Mouse (Mus musculus): ENCODE data around the gene Prr22. TPM values are rescaled to one million over a fixed set of nuclear protein-coding genes. Genes with fewer than 3 reads are reported as not detected.

The Prr22 gene
- polyA plus RNA-seq, 1 experiment from 2014 or later: 0.66 TPM

DNA sequence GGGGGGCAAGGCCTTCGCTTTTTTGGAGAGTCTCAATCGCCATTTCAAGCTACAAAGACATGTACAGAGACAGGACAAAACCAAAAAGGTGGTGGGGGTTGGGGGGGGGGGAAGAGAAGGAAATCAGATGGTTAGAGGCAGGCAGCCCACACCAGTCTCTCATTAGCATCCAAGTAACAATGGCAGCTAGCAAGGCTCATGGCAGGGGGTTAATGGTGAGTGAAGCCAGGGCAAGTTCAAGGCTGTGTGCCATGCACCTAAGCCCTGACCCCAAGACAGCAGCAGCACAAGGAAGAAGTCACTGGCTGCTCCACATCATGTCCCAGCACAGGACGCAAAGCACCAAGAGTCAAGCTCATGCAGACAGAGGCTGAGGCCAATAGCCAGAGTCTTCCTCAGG, 29.2 kb downstream of the Prr22 start:
- Histone ChIP-seq H3K36me3 (replicated peaks; ENCODE audit: control insufficient read depth, insufficient read depth, low read depth, low read length) (no peaks in the 10 kb centered on the region), H3K9me3 (replicated peaks; ENCODE audit: control insufficient read depth, low read length) (no peaks in the 10 kb centered on the region), H3K9ac (replicated peaks; ENCODE audit: low read length) (no peak overlapping the region), H3K4me1 (ENCODE audit: control insufficient read depth, insufficient read depth, low read length) (no peaks in the 10 kb centered on the region), H3K4me3 (ENCODE audit: low read depth, low read length) (no peak overlapping the region), H3K4me2 (ENCODE audit: low read depth, low read length) (no peak overlapping the region), H3K27ac (replicated peaks; ENCODE audit: low read depth, low read length) (no peak overlapping the region), H3K27me3 (ENCODE audit: control insufficient read depth, insufficient read depth, low read length) (no peaks in the 10 kb centered on the region)
- ATAC-seq (replicated peaks; ENCODE audit: insufficient number of reproducible peaks, low FRiP score, low TSS enrichment, low read depth) (no peak), DNase-seq (ENCODE audit: low spot score) (no peak)
- 83% methylated on average over 3 of the region's 3 CpGs for WGBS

DNA sequence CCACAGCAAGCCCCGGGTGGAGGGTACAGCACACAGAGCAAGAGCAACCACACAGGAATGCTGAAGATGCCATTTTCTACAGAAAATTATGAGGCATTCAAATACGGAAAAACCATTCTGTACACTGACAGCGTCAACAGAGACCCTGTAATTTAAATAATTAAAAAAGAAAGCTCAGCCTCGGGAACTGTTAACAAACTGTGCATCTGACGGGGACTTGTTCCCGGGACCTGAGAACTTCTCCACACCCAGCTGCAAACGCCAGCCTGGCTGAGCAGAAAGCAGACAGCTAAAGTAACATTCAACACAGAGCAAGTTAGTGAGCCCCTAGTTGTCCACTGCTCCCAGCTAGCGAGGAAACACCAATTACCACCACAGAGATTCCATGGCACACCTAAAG, 32.0 kb downstream of the Prr22 start:
- no peak overlapping the region for H3K4me2 ChIP-seq (ENCODE audit: low read depth, low read length)
- no peaks in the 10 kb centered on the region for H3K27me3 ChIP-seq (ENCODE audit: control insufficient read depth, insufficient read depth, low read length)

DNA sequence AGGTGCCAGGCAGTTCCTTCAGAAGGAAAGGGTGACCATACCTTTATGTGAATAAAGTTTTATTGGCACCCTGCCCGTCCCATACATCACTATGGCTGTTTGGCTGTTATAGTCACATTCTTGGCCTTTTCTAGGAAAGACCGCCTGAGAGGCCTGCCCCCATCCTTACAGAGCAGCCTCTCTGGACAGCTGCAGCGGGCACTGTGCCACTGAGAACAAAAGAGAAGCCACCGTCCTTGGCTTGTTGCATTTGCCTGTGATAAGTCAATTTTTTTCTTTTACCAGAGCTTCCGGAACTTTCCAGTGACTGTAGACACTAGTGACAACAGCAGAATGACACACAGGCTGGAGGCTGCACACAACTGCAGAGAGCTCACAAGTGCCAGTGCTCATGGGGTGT, 34.9 kb downstream of the Prr22 start:
- WGBS: 80% methylated on average over 5 of the region's 5 CpGs
- no peak overlapping the region for H3K27ac ChIP-seq (replicated peaks; ENCODE audit: low read depth, low read length)
- no peaks in the 10 kb centered on the region for H3K36me3 ChIP-seq (replicated peaks; ENCODE audit: control insufficient read depth, insufficient read depth, low read depth, low read length)
- no peaks in the 10 kb centered on the region for H3K27me3 ChIP-seq (ENCODE audit: control insufficient read depth, insufficient read depth, low read length)
- no peaks in the 10 kb centered on the region; the same call in 1 of the 2 replicates for H3K4me1 ChIP-seq (ENCODE audit: control insufficient read depth, insufficient read depth, low read length)
- H3K4me3 ChIP-seq (ENCODE audit: low read depth, low read length): no peak overlapping the region
- no peak overlapping the region for H3K4me2 ChIP-seq (ENCODE audit: low read depth, low read length)
- no peak for ATAC-seq (replicated peaks; ENCODE audit: insufficient number of reproducible peaks, low FRiP score, low TSS enrichment, low read depth)
- no peak for DNase-seq (ENCODE audit: low spot score)
- no peak overlapping the region for H3K9ac ChIP-seq (replicated peaks; ENCODE audit: low read length)
- H3K9me3 ChIP-seq (replicated peaks; ENCODE audit: control insufficient read depth, low read length): no peaks in the 10 kb centered on the region

More for the DNA sequence above, 32.0 kb downstream of the Prr22 start:
- no peaks in the 10 kb centered on the region for H3K9me3 ChIP-seq (replicated peaks; ENCODE audit: control insufficient read depth, low read length)
- no peak for ATAC-seq (replicated peaks; ENCODE audit: insufficient number of reproducible peaks, low FRiP score, low TSS enrichment, low read depth)
- no peak for DNase-seq (ENCODE audit: low spot score)
- no peak overlapping the region for H3K9ac ChIP-seq (replicated peaks; ENCODE audit: low read length)
- H3K4me3 ChIP-seq (ENCODE audit: low read depth, low read length): no peak overlapping the region
- H3K27ac ChIP-seq (replicated peaks; ENCODE audit: low read depth, low read length): no peak overlapping the region
- WGBS: 75% methylated on average over 8 of the region's 8 CpGs
- no peaks in the 10 kb centered on the region for H3K4me1 ChIP-seq (ENCODE audit: control insufficient read depth, insufficient read depth, low read length)
- H3K36me3 ChIP-seq (replicated peaks; ENCODE audit: control insufficient read depth, insufficient read depth, low read depth, low read length): no peaks in the 10 kb centered on the region

DNA sequence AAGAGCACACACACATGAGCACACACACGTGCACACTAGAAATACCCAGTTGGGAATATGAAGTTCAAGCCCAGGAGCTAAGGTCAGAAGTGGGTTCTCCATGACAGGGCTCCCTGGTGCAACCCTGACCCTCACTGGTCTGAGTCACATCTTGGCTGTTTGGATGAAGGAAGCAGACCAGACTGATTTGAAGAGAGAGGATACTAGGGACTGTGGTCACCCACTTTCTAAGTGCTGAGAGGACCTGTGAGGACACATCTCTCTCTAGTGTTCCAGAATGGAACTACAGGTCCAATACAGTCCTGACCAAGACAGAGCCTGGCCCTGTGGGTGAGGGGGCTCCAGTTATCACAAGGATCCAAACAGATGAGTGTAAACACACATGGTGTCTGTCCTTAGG, 35.7 kb downstream of the Prr22 start:
- no peaks in the 10 kb centered on the region for H3K9me3 ChIP-seq (replicated peaks; ENCODE audit: control insufficient read depth, low read length)
- ATAC-seq (replicated peaks; ENCODE audit: insufficient number of reproducible peaks, low FRiP score, low TSS enrichment, low read depth) (no peak), DNase-seq (ENCODE audit: low spot score) (no peak)
- no peaks in the 10 kb centered on the region for H3K36me3 ChIP-seq (replicated peaks; ENCODE audit: control insufficient read depth, insufficient read depth, low read depth, low read length)
- 76% methylated on average over 1 of the region's 1 CpGs for WGBS
- no peak overlapping the region for H3K4me3 ChIP-seq (ENCODE audit: low read depth, low read length)
- H3K9ac ChIP-seq (replicated peaks; ENCODE audit: low read length): no peak overlapping the region
- no peaks in the 10 kb centered on the region; the same call in 1 of the 2 replicates for H3K4me1 ChIP-seq (ENCODE audit: control insufficient read depth, insufficient read depth, low read length)
- no peak overlapping the region for H3K27ac ChIP-seq (replicated peaks; ENCODE audit: low read depth, low read length)
- no peak overlapping the region for H3K4me2 ChIP-seq (ENCODE audit: low read depth, low read length)
- no peaks in the 10 kb centered on the region for H3K27me3 ChIP-seq (ENCODE audit: control insufficient read depth, insufficient read depth, low read length)

DNA sequence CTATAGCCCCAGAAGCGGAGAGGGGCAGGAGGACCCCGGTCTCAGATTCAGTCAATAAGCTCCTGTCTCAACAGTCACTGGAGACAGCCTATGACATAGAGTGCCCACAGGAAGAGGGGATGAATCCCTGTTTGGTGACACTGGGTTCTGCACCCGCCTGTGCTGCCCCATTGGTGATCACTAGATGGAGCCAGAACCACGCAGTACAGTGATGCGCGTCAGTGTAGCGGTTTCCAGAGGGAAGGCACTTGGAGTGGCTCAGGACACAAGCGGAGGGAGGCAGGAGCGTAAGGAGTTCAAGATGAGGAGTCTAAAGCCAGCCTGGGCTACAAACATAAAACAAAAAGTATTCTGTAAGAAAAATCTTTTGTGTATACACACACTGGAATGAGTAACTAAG, 38.5 kb downstream of the Prr22 start:
- H3K4me2 ChIP-seq (ENCODE audit: low read depth, low read length): no peak overlapping the region
- no peaks in the 10 kb centered on the region for H3K27me3 ChIP-seq (ENCODE audit: control insufficient read depth, insufficient read depth, low read length)
- H3K27ac ChIP-seq (replicated peaks; ENCODE audit: low read depth, low read length): no peak overlapping the region
- ATAC-seq (replicated peaks; ENCODE audit: insufficient number of reproducible peaks, low FRiP score, low TSS enrichment, low read depth) (peak; percentile 72), DNase-seq (ENCODE audit: low spot score) (peak; percentile 85)
- no peaks in the 10 kb centered on the region for H3K36me3 ChIP-seq (replicated peaks; ENCODE audit: control insufficient read depth, insufficient read depth, low read depth, low read length)
- H3K4me3 ChIP-seq (ENCODE audit: low read depth, low read length): no peak overlapping the region
- no peaks in the 10 kb centered on the region for H3K9me3 ChIP-seq (replicated peaks; ENCODE audit: control insufficient read depth, low read length)
- no peaks in the 10 kb centered on the region; the same call in 1 of the 2 replicates for H3K4me1 ChIP-seq (ENCODE audit: control insufficient read depth, insufficient read depth, low read length)
- no peak overlapping the region for H3K9ac ChIP-seq (replicated peaks; ENCODE audit: low read length)
- 11% methylated on average over 9 of the region's 9 CpGs for WGBS

DNA sequence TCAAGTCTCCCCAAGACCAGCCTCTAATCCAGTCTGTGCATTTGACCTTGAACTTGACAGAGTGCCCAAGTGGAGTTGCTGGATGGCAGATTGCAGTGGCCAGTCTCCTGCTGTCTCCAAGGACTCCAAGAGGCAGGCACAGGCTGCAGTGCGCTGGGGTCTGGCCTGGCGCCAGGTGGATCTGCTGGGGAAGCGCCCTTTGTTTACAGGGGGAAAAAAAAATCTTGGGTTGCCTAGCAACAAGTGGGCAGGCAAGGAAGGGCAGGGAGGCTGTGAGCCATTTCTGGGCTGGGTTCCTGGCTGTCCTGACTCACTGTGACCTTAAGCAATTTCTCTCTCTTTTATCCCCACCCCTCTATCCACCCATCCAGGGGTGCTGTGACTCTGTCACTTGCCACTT, 40.2 kb downstream of the Prr22 start:
- no peak overlapping the region for H3K9ac ChIP-seq (replicated peaks; ENCODE audit: low read length)
- ATAC-seq (replicated peaks; ENCODE audit: insufficient number of reproducible peaks, low FRiP score, low TSS enrichment, low read depth) (0 out of 2 replicates have a peak, but pooled peaks have one; percentile 51), DNase-seq (ENCODE audit: low spot score) (peak; percentile 59)
- H3K4me2 ChIP-seq (ENCODE audit: low read depth, low read length): no peak overlapping the region
- no peaks in the 10 kb centered on the region; the same call in 1 of the 2 replicates for H3K4me1 ChIP-seq (ENCODE audit: control insufficient read depth, insufficient read depth, low read length)
- H3K27me3 ChIP-seq (ENCODE audit: control insufficient read depth, insufficient read depth, low read length): no peaks in the 10 kb centered on the region
- WGBS: 11% methylated on average over 3 of the region's 3 CpGs
- H3K9me3 ChIP-seq (replicated peaks; ENCODE audit: control insufficient read depth, low read length): no peaks in the 10 kb centered on the region
- no peak overlapping the region for H3K27ac ChIP-seq (replicated peaks; ENCODE audit: low read depth, low read length)
- H3K4me3 ChIP-seq (ENCODE audit: low read depth, low read length): no peak overlapping the region
- H3K36me3 ChIP-seq (replicated peaks; ENCODE audit: control insufficient read depth, insufficient read depth, low read depth, low read length): no peaks in the 10 kb centered on the region

DNA sequence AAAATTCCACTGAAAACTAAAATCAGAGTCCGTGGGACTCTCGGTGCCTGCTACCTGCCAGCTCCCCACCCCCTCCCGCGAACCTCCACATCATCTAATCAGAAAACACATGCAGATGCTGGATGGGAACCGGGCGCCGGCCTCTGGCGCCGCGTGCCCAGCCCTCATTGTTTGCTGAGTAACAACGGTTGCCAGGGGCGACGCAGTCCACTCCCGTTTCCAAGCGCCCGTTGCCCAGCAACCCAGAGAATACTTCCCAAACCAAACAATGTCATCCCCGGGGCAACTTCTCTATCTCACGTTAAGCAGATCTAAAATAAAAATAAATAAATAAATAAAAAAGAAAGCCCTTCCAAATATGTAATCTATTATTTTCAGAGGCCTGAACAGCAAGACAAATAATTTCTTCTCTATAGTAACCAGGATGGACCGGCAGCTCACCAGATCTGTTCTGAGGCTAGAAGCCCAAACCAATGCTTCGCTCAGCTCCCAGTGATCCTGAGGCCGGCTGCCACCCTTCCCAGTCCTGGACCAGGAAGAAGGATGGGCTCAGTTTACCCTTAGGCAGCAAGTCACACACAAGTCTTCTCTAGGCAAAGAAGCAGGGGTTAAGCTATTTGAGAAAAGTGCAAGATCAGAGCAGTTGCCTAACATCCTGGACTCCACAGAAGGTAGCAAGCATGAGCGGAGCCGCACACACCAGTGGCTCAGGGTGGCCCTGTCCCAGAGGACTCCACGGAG, 44.4 kb downstream of the Prr22 start:
- DNase-seq (ENCODE audit: low spot score) (peak; percentile 95), ATAC-seq (replicated peaks; ENCODE audit: insufficient number of reproducible peaks, low FRiP score, low TSS enrichment, low read depth) (peak; percentile 56)
- Histone ChIP-seq H3K36me3 (replicated peaks; ENCODE audit: control insufficient read depth, insufficient read depth, low read depth, low read length) (no peaks in the 10 kb centered on the region), H3K4me2 (ENCODE audit: low read depth, low read length) (no peak overlapping the region), H3K4me1 (ENCODE audit: control insufficient read depth, insufficient read depth, low read length) (no peaks in the 10 kb centered on the region; the same call in 1 of the 2 replicates), H3K9me3 (replicated peaks; ENCODE audit: control insufficient read depth, low read length) (no peaks in the 10 kb centered on the region), H3K27me3 (ENCODE audit: control insufficient read depth, insufficient read depth, low read length) (no peaks in the 10 kb centered on the region), H3K4me3 (ENCODE audit: low read depth, low read length) (no peak overlapping the region), H3K27ac (replicated peaks; ENCODE audit: low read depth, low read length) (no peak overlapping the region), H3K9ac (replicated peaks; ENCODE audit: low read length) (no peak overlapping the region)
- WGBS: 14% methylated on average over 24 of the region's 24 CpGs

DNA sequence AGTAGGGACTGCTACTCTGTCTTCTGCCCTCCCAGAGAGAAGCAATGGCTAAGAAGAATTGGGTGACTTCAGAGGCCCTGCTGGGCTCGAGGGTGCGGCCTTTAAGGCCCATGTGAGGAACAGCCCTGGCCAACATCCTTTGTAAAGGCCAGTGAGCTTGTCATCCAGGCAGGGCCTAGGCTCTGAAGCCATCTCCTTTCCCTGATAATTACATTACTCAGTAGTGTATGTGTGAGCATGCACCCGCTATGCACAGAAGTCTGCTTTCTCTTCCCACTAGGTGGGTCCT, 45.0 kb downstream of the Prr22 start:
- no peak overlapping the region for H3K27ac ChIP-seq (replicated peaks; ENCODE audit: low read depth, low read length)
- no peaks in the 10 kb centered on the region for H3K27me3 ChIP-seq (ENCODE audit: control insufficient read depth, insufficient read depth, low read length)
- DNase-seq (ENCODE audit: low spot score) (no peak), ATAC-seq (replicated peaks; ENCODE audit: insufficient number of reproducible peaks, low FRiP score, low TSS enrichment, low read depth) (no peak)
- 88% methylated on average over 3 of the region's 3 CpGs for WGBS
- no peaks in the 10 kb centered on the region for H3K9me3 ChIP-seq (replicated peaks; ENCODE audit: control insufficient read depth, low read length)
- no peaks in the 10 kb centered on the region for H3K36me3 ChIP-seq (replicated peaks; ENCODE audit: control insufficient read depth, insufficient read depth, low read depth, low read length)
- no peak overlapping the region for H3K4me3 ChIP-seq (ENCODE audit: low read depth, low read length)
- no peaks in the 10 kb centered on the region; the same call in 1 of the 2 replicates for H3K4me1 ChIP-seq (ENCODE audit: control insufficient read depth, insufficient read depth, low read length)
- no peak overlapping the region for H3K9ac ChIP-seq (replicated peaks; ENCODE audit: low read length)
- no peak overlapping the region for H3K4me2 ChIP-seq (ENCODE audit: low read depth, low read length)

Data from embryonic facial prominence, embryonic 11.5 days (tissue).